Mouse (Mus musculus) stomach, embryonic 14.5 days (tissue): ENCODE measurements around the gene Nos1. TPM values are rescaled to one million over a fixed set of nuclear protein-coding genes. Genes with fewer than 3 reads are reported as not detected.
A peak's percentile ranks its signal among the peaks of the same experiment; 100 is the strongest.

Experiments
- ATAC-seq: fragments of 200-750 bp; cut with Nextera tagmentation; 2 replicates; pipeline ENCODE4 v1.8.0; 2017; ENCODE audit warnings: low read depth, moderate TSS enrichment; ENCODE audit not compliant: insufficient number of reproducible peaks, insufficient read depth, low FRiP score
- H3K27ac ChIP-seq: fragments of 300-500 bp; sonication (generic); 2 replicates; pipeline ENCODE4 v1.5.1; 2014; ENCODE audit warnings: mild to moderate bottlenecking, low read length, moderate library complexity, mixed read lengths
- H3K27me3 ChIP-seq: fragments of 300-500 bp; sonication (generic); 2 replicates; pipeline ENCODE4 v1.6.1; 2014; ENCODE audit warnings: low read length, control low read depth, mixed read lengths; ENCODE audit not compliant: control insufficient read depth, insufficient read depth
- H3K36me3 ChIP-seq: fragments of 300-500 bp; sonication (generic); 2 replicates; pipeline ENCODE4 v1.6.1; 2014; ENCODE audit warnings: mild to moderate bottlenecking, control low read depth, low read length, moderate library complexity, mixed read lengths; ENCODE audit not compliant: control insufficient read depth, insufficient read depth
- H3K4me1 ChIP-seq: fragments of 300-500 bp; sonication (generic); 2 replicates; pipeline ENCODE4 v1.6.1; 2014; ENCODE audit warnings: low read length, control low read depth, mixed read lengths; ENCODE audit not compliant: control insufficient read depth, insufficient read depth
- H3K4me2 ChIP-seq: fragments of 300-500 bp; sonication (generic); replicated peaks from 2 replicates; pipeline ENCODE4 v1.6.1; 2014; ENCODE audit warnings: low read depth, low read length, control low read depth
- H3K4me3 ChIP-seq: fragments of 300-500 bp; sonication (generic); 2 replicates; pipeline ENCODE4 v1.5.1; 2014; ENCODE audit warnings: low read depth, low read length, control low read depth
- H3K9ac ChIP-seq: fragments of 300-500 bp; sonication (generic); replicated peaks from 2 replicates; pipeline ENCODE4 v1.6.1; 2014; ENCODE audit warnings: low read depth, mild to moderate bottlenecking, control low read depth, low read length, moderate library complexity, mixed read lengths
- H3K9me3 ChIP-seq: fragments of 300-500 bp; sonication (generic); 2 replicates; pipeline ENCODE4 v1.6.1; 2016; ENCODE audit warnings: low read depth, low read length, control low read depth; ENCODE audit not compliant: control insufficient read depth
- WGBS: fragments of 180-500 bp; shearing (Covaris S2); extraction: QIAGEN DNeasy Blood & Tissue Kit; methylation state at CpG from one replicate; pipeline ENCODE4 v1.1.7; 2014; 5-methylcytosine and 5-hydroxymethylcytosine counted together
- polyA plus RNA-seq: library from polyadenylated mRNA; unstranded; fragments of >200 nt; fragmentation: Nextera tagmentation; extraction: Ambion mirVana; gene quantifications from 2 replicates; pipeline ENCODE4 v1.2.1, GENCODE M21; 2014

Nos1 gene
- 2.2 and 2.3 TPM in 2 replicates for polyA plus RNA-seq

GRCm38 (mm10) chr5:117780681-117781080 lies at the start of gene Nos1:
TSS of gene Nos1 (plus strand) at chr5:117781032.
- no peak within 1 kb of the TSS for H3K27ac ChIP-seq
- peak; percentile 50; the same call in 1 of the 2 replicates for ATAC-seq
- H3K9ac ChIP-seq, result no peak within 1 kb of the TSS

GRCm38 (mm10) chr5:117731311-117731710 lies 49.5 kb upstream of the Nos1 start:
- H3K27me3 ChIP-seq, result no peaks in the 10 kb centered on the region
- 76% methylated on average over 6 of the region's 6 CpGs for WGBS
- no peak overlapping the region for H3K4me3 ChIP-seq
- no peak overlapping the region for H3K9ac ChIP-seq
- H3K9me3 ChIP-seq, result no peaks in the 10 kb centered on the region
- H3K4me2 ChIP-seq, result no peak overlapping the region
- ATAC-seq, result no peak
- H3K4me1 ChIP-seq, result no peaks in the 10 kb centered on the region
- no peaks in the 10 kb centered on the region for H3K36me3 ChIP-seq
- H3K27ac ChIP-seq, result no peak overlapping the region

More at GRCm38 (mm10) chr5:117780681-117781080, at the start of gene Nos1:
- WGBS, result 17% methylated on average over 10 of the region's 10 CpGs
- no peak within 1 kb of the TSS for H3K4me2 ChIP-seq
- no peaks in the 10 kb centered on the region for H3K4me1 ChIP-seq
- no peaks in the 10 kb centered on the region for H3K36me3 ChIP-seq
- H3K4me3 ChIP-seq, result no peak within 1 kb of the TSS
- H3K9me3 ChIP-seq, result no peaks in the 10 kb centered on the region
- no peaks in the 10 kb centered on the region for H3K27me3 ChIP-seq

GRCm38 (mm10) chr5:117744654-117745178 lies 36.1 kb upstream of the Nos1 start:
- Histone ChIP-seq H3K4me1 (no peaks in the 10 kb centered on the region), H3K9me3 (no peaks in the 10 kb centered on the region), H3K4me2 (no peak overlapping the region), H3K4me3 (no peak overlapping the region), H3K27me3 (no peaks in the 10 kb centered on the region), H3K36me3 (no peaks in the 10 kb centered on the region), H3K27ac (no peak overlapping the region), H3K9ac (no peak overlapping the region)
- no peak for ATAC-seq
- WGBS, result 64% methylated on average over 11 of the region's 11 CpGs

- no peaks in the 10 kb centered on the region for H3K9me3 ChIP-seq
- no peak for ATAC-seq
- H3K4me3 ChIP-seq, result no peak overlapping the region
- H3K4me2 ChIP-seq, result no peak overlapping the region
- H3K36me3 ChIP-seq, result no peaks in the 10 kb centered on the region
- no peaks in the 10 kb centered on the region for H3K27me3 ChIP-seq
- no peak overlapping the region for H3K27ac ChIP-seq
- 34% methylated on average over 5 of the region's 5 CpGs for WGBS
- H3K4me1 ChIP-seq, result no peaks in the 10 kb centered on the region
- H3K9ac ChIP-seq, result no peak overlapping the region
These were observed 31.5 kb upstream of the Nos1 start for GRCm38 (mm10) chr5:117749353-117749752.

GRCm38 (mm10) chr5:117757696-117758482 lies 22.9 kb upstream of the Nos1 start:
- no peaks in the 10 kb centered on the region for H3K27me3 ChIP-seq
- H3K4me3 ChIP-seq, result no peak overlapping the region
- no peak for ATAC-seq
- H3K4me1 ChIP-seq, result no peaks in the 10 kb centered on the region
- no peak overlapping the region for H3K27ac ChIP-seq
- WGBS, result 50% methylated on average over 12 of the region's 12 CpGs
- H3K9ac ChIP-seq, result no peak overlapping the region
- no peak overlapping the region for H3K4me2 ChIP-seq
- H3K9me3 ChIP-seq, result no peaks in the 10 kb centered on the region
- no peaks in the 10 kb centered on the region for H3K36me3 ChIP-seq

GRCm38 (mm10) chr5:117761181-117761832 lies 19.5 kb upstream of the Nos1 start:
- ATAC-seq, result no peak
- H3K27ac ChIP-seq, result no peak overlapping the region
- H3K27me3 ChIP-seq, result no peaks in the 10 kb centered on the region
- H3K4me3 ChIP-seq, result no peak overlapping the region
- no peaks in the 10 kb centered on the region for H3K9me3 ChIP-seq
- 78% methylated on average over 9 of the region's 9 CpGs for WGBS
- H3K36me3 ChIP-seq, result no peaks in the 10 kb centered on the region
- no peak overlapping the region for H3K9ac ChIP-seq
- H3K4me2 ChIP-seq, result no peak overlapping the region
- no peaks in the 10 kb centered on the region for H3K4me1 ChIP-seq

- no peaks in the 10 kb centered on the region for H3K9me3 ChIP-seq
- 84% methylated on average over 9 of the region's 9 CpGs for WGBS
- H3K27me3 ChIP-seq, result no peaks in the 10 kb centered on the region
- H3K27ac ChIP-seq, result no peak overlapping the region
- no peak overlapping the region for H3K9ac ChIP-seq
- H3K4me2 ChIP-seq, result no peak overlapping the region
- H3K4me1 ChIP-seq, result no peaks in the 10 kb centered on the region
- H3K4me3 ChIP-seq, result no peak overlapping the region
- H3K36me3 ChIP-seq, result no peaks in the 10 kb centered on the region
- no peak for ATAC-seq
These were observed 16.3 kb upstream of the Nos1 start for GRCm38 (mm10) chr5:117764496-117764895.

GRCm38 (mm10) chr5:117779175-117779574 lies 1.7 kb upstream of the Nos1 start:
- no peak overlapping the region for H3K4me2 ChIP-seq
- H3K36me3 ChIP-seq, result no peaks in the 10 kb centered on the region
- no peaks in the 10 kb centered on the region for H3K27me3 ChIP-seq
- ATAC-seq, result no peak
- H3K4me1 ChIP-seq, result no peaks in the 10 kb centered on the region
- WGBS, result 57% methylated on average over 11 of the region's 11 CpGs
- no peak overlapping the region for H3K4me3 ChIP-seq
- no peak overlapping the region for H3K27ac ChIP-seq
- no peaks in the 10 kb centered on the region for H3K9me3 ChIP-seq
- no peak overlapping the region for H3K9ac ChIP-seq
